Mouse (Mus musculus) MEL (cell line): ENCODE measurements at regions not wholly inside any gene's neighbourhood (a gene's known extent, or its start where the extent isn't known, plus 50 kb on each side); places are given as distances from the start of the nearest gene placed in this dataset.
A peak's percentile ranks its signal among the peaks of the same experiment; 100 is the strongest.

Source experiments
- DNase-seq: peaks from one replicate; pipeline ENCODE4 v3.0.0; 2011; ENCODE audit warnings: low read depth, low spot score
- H3K27ac ChIP-seq: 2 replicates; pipeline ENCODE4 v1.5.1; 2012; ENCODE audit warnings: low read depth, mild to moderate bottlenecking, control low read depth, low read length, moderate library complexity; ENCODE audit not compliant: control insufficient read depth
- H3K27me3 ChIP-seq, 2 experiments: fragments of 150-350 bp in 1 of 2; sonication (generic) in 1 of 2; 2 replicates each; pipeline ENCODE4 v1.6.1; 2012; ENCODE audit warnings: low read length in 2 of 2, mild to moderate bottlenecking in 2 of 2, improper control_type of control experiment in 1 of 2, moderate library complexity in 1 of 2; ENCODE audit not compliant: insufficient read depth in 2 of 2, control insufficient read depth in 1 of 2
- H3K36me3 ChIP-seq, 2 experiments: 2 replicates each; pipeline ENCODE4 v1.6.1; 2012 to 2014; ENCODE audit warnings: low read length in 2 of 2, improper control_type of control experiment in 1 of 2, inconsistent platforms in 1 of 2, mild to moderate bottlenecking in 1 of 2; ENCODE audit not compliant: insufficient read depth in 2 of 2, control insufficient read depth in 1 of 2
- H3K4me1 ChIP-seq, 2 experiments: fragments of 150-350 bp in 1 of 2; sonication (generic) in 1 of 2; 2 replicates each; pipeline ENCODE4 v1.6.1; 2012; ENCODE audit warnings: low read length in 2 of 2, improper control_type of control experiment in 1 of 2, mild to moderate bottlenecking in 1 of 2; ENCODE audit not compliant: insufficient read depth in 2 of 2, control insufficient read depth in 1 of 2
- H3K4me3 ChIP-seq, 2 experiments: fragments of 150-350 bp in 1 of 2; sonication (generic) in 1 of 2; 2 replicates each; pipeline ENCODE4 v1.5.1; 2012; ENCODE audit warnings: low read depth in 2 of 2, low read length in 2 of 2, mild to moderate bottlenecking in 2 of 2, moderate library complexity in 2 of 2, control low read depth in 1 of 2, improper control_type of control experiment in 1 of 2; ENCODE audit not compliant: control insufficient read depth in 1 of 2, insufficient read depth in 1 of 2
- H3K79me2 ChIP-seq: 2 replicates; pipeline ENCODE4 v1.6.1; 2012; ENCODE audit warnings: mild to moderate bottlenecking, low read length, moderate library complexity; ENCODE audit not compliant: control insufficient read depth, poor library complexity, insufficient read depth
- H3K9ac ChIP-seq: 2 replicates; pipeline ENCODE4 v1.6.1; 2012; ENCODE audit warnings: low read depth, mild to moderate bottlenecking, control low read depth, low read length, moderate library complexity; ENCODE audit not compliant: control insufficient read depth, poor library complexity, severe bottlenecking
- H3K9me3 ChIP-seq: fragments of 150-350 bp; sonication (generic); replicated peaks from 2 replicates; pipeline ENCODE4 v1.6.1; 2012; ENCODE audit warnings: mild to moderate bottlenecking, low read length, improper control_type of control experiment, moderate library complexity; ENCODE audit not compliant: insufficient read depth
- BHLHE40 ChIP-seq: IDR thresholded peaks from 2 replicates; pipeline ENCODE4 v1.6.1; 2012; ENCODE audit warnings: low read depth, mild to moderate bottlenecking, inconsistent platforms, low read length, improper control_type of control experiment, borderline replicate concordance
- CHD2 ChIP-seq: IDR thresholded peaks from 2 replicates; pipeline ENCODE4 v1.6.1; 2011; ENCODE audit warnings: low read length, improper control_type of control experiment
- CTCF ChIP-seq, 3 experiments: IDR thresholded peaks in 2 of 3; conservative IDR thresholded peaks in 1 of 3; 2 replicates each; pipeline ENCODE4 v1.5.1; 2011 to 2012; ENCODE audit warnings: low read length in 3 of 3, low read depth in 2 of 3, mild to moderate bottlenecking in 2 of 3, improper control_type of control experiment in 1 of 3, inconsistent platforms in 1 of 3, mixed read lengths in 1 of 3, moderate library complexity in 1 of 3; ENCODE audit not compliant: control insufficient read depth in 1 of 3, insufficient read depth in 1 of 3, poor library complexity in 1 of 3, severe bottlenecking in 1 of 3
- KAT2A ChIP-seq: conservative IDR thresholded peaks from 2 replicates; pipeline ENCODE4 v1.6.1; 2012; ENCODE audit warnings: low read depth, low read length, improper control_type of control experiment, inconsistent platforms
- NRF1 ChIP-seq: IDR thresholded peaks from 2 replicates; pipeline ENCODE4 v1.6.1; 2014; ENCODE audit warnings: low read depth, mild to moderate bottlenecking, inconsistent platforms, low read length, improper control_type of control experiment, moderate library complexity; ENCODE audit not compliant: poor library complexity, insufficient read depth, severe bottlenecking
- POLR2A ChIP-seq, 2 experiments: IDR thresholded peaks; 2 replicates each; pipeline ENCODE4 v1.6.1; 2011 to 2012; ENCODE audit warnings: low read length in 2 of 2, mild to moderate bottlenecking in 2 of 2, control low read depth in 1 of 2, improper control_type of control experiment in 1 of 2, low read depth in 1 of 2, moderate library complexity in 1 of 2; ENCODE audit not compliant: control insufficient read depth in 1 of 2, insufficient read depth in 1 of 2, poor library complexity in 1 of 2
- POLR2AphosphoS2 ChIP-seq: IDR thresholded peaks from 2 replicates; pipeline ENCODE4 v1.6.1; 2011; ENCODE audit warnings: low read length, improper control_type of control experiment
- POLR2AphosphoS5 ChIP-seq: IDR thresholded peaks from 2 replicates; pipeline ENCODE4 v1.6.1; 2012; ENCODE audit warnings: low read depth, borderline replicate concordance, mild to moderate bottlenecking, inconsistent platforms, low read length, moderate library complexity, mixed read lengths
- RAD21 ChIP-seq: IDR thresholded peaks from 2 replicates; pipeline ENCODE4 v1.6.1; 2011; ENCODE audit warnings: mild to moderate bottlenecking, low read depth, low read length, improper control_type of control experiment
- SMC3 ChIP-seq: IDR thresholded peaks from 2 replicates; pipeline ENCODE4 v1.6.1; 2011; ENCODE audit warnings: low read depth, low read length, improper control_type of control experiment
- TAL1 ChIP-seq: IDR thresholded peaks from 2 replicates; pipeline ENCODE4 v1.6.1; 2012; ENCODE audit warnings: mild to moderate bottlenecking, inconsistent platforms, low read length, moderate library complexity, mixed read lengths
- TBP ChIP-seq: IDR thresholded peaks from 2 replicates; pipeline ENCODE4 v1.8.0; 2011; ENCODE audit warnings: low read depth, low read length, improper control_type of control experiment
- TCF12 ChIP-seq: IDR thresholded peaks from 2 replicates; pipeline ENCODE4 v1.6.1; 2014; ENCODE audit warnings: low read depth, mild to moderate bottlenecking, inconsistent platforms, low read length, improper control_type of control experiment, moderate library complexity
- UBTF ChIP-seq: IDR thresholded peaks from 2 replicates; pipeline ENCODE4 v1.6.1; 2012; ENCODE audit warnings: low read depth, mild to moderate bottlenecking, inconsistent platforms, low read length, improper control_type of control experiment, moderate library complexity, borderline replicate concordance; ENCODE audit not compliant: insufficient read depth
- ZC3H11A ChIP-seq: IDR thresholded peaks from 2 replicates; pipeline ENCODE4 v1.6.1; 2012; ENCODE audit warnings: low read depth, mild to moderate bottlenecking, inconsistent platforms, low read length, improper control_type of control experiment
- ZMIZ1 ChIP-seq: IDR thresholded peaks from 2 replicates; pipeline ENCODE4 v1.6.1; 2012; ENCODE audit warnings: low read depth, mild to moderate bottlenecking, inconsistent platforms, low read length, improper control_type of control experiment, moderate library complexity

DNA sequence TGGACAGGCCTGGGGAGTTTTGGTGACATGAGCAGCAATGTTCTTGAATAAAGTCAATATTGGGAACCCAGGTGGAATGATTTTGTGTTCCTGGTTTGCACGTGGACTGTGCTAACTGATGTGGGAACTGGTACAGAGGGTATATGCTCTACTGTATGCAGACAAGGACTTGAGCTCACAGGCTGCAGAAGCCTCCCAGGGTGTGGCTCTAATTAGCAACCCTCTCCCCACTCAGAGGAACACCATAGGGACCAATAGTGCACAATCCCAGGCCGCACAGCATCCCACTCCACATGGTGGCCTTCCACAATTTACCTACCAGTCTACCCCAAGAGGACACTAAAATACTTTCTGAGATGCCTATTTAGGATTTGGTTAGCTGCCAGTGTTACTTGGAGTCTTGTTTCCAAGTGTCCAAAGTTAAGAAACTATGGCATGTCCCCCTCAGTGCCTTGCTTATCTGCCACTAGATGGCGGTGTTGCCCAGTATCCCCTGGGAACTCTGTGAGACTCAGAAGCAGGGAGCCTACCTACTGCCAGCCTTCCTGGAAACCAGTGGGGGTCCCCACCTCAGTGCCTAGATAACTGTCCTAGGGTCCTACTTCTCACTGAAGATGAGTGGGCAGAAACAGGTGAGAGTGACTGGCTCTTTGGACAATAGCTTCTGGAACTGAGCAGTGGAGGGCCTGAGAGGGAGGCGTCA, 60.1 kb downstream of the Lsm3 start:
- Histone ChIP-seq H3K27me3 (peaks cover 8 to 12% of the 10 kb centered on the region in 2 experiments; a peak in 3 of 4 replicates), H3K36me3 (no peaks in the 10 kb centered on the region), H3K9ac (no peak overlapping the region), H3K9me3 (no peaks in the 10 kb centered on the region), H3K79me2 (no peaks in the 10 kb centered on the region), H3K27ac (no peak overlapping the region), H3K4me1 (no peaks in the 10 kb centered on the region), H3K4me3 (no peak overlapping the region)
- DNase-seq = peak; percentile 70
- TF ChIP-seq CHD2 (no peak), UBTF (no peak), ZC3H11A (peak; percentile 88), TBP (no peak), CTCF (IDR thresholded peaks at IDR 0.05 in 2 of 3, conservative IDR thresholded peaks at IDR 0.05 in 1 of 3; ENCODE audit: control insufficient read depth in 1 of 3, insufficient read depth in 1 of 3, low read depth in 2 of 3, low read length in 3 of 3, poor library complexity in 1 of 3, severe bottlenecking in 1 of 3) (peak; percentile 87 to 92 (median 90)), SMC3 (peak; percentile 92), RAD21 (peak; percentile 90)

- TF ChIP-seq TCF12 (no peak), NRF1 (no peak), POLR2AphosphoS5 (no peak), ZMIZ1 (no peak), POLR2A (IDR thresholded peaks at IDR 0.05; ENCODE audit: control insufficient read depth in 1 of 2, insufficient read depth in 1 of 2, low read depth in 1 of 2, low read length in 2 of 2, poor library complexity in 1 of 2) (no peak), UBTF (no peak), ZC3H11A (no peak), BHLHE40 (no peak), KAT2A (no peak), TAL1 (no peak), POLR2AphosphoS2 (no peak)
- Histone ChIP-seq H3K9ac (no peak overlapping the region), H3K79me2 (no peaks in the 10 kb centered on the region), H3K27me3 (peaks cover 3 to 10% of the 10 kb centered on the region in 2 experiments; a peak in 3 of 4 replicates), H3K4me3 (no peak overlapping the region), H3K9me3 (no peaks in the 10 kb centered on the region), H3K36me3 (no peaks in the 10 kb centered on the region), H3K4me1 (no peaks in the 10 kb centered on the region), H3K27ac (no peak overlapping the region)
- no peak for DNase-seq
These were observed 61.2 kb downstream of the Lsm3 start for GRCm38 (mm10) chr6:91576906-91577305.
